Mouse (Mus musculus) forebrain, embryonic 13.5 days (tissue): ENCODE data around the gene 1700003E16Rik. TPM values are rescaled to one million over a fixed set of nuclear protein-coding genes. Genes with fewer than 3 reads are reported as not detected.

Source experiments
- ATAC-seq: fragments of 200-750 bp; cut with Nextera tagmentation; 2 replicates; pipeline ENCODE4 v1.8.0; 2017
- H3K27ac ChIP-seq: fragments of 300-500 bp; sonication (generic); 2 replicates; pipeline ENCODE4 v1.5.1; 2015; ENCODE audit warnings: inconsistent platforms, mild to moderate bottlenecking, moderate library complexity
- H3K27me3 ChIP-seq: fragments of 300-500 bp; sonication (generic); 2 replicates; pipeline ENCODE4 v1.6.1; 2015; ENCODE audit warnings: mild to moderate bottlenecking, inconsistent platforms
- H3K36me3 ChIP-seq: fragments of 300-500 bp; sonication (generic); 2 replicates; pipeline ENCODE4 v1.6.1; 2015; ENCODE audit warnings: mild to moderate bottlenecking, inconsistent platforms; ENCODE audit not compliant: poor library complexity, severe bottlenecking
- H3K4me1 ChIP-seq: fragments of 300-500 bp; sonication (generic); 2 replicates; pipeline ENCODE4 v1.6.1; 2015; ENCODE audit warnings: inconsistent platforms
- H3K4me2 ChIP-seq: fragments of 300-500 bp; sonication (generic); 2 replicates; pipeline ENCODE4 v1.6.1; 2015; ENCODE audit warnings: inconsistent platforms, mild to moderate bottlenecking, moderate library complexity
- H3K4me3 ChIP-seq: fragments of 300-500 bp; sonication (generic); 2 replicates; pipeline ENCODE4 v1.5.1; 2015; ENCODE audit warnings: mild to moderate bottlenecking, inconsistent platforms
- H3K9ac ChIP-seq: fragments of 300-500 bp; sonication (generic); 2 replicates; pipeline ENCODE4 v1.6.1; 2015; ENCODE audit warnings: mild to moderate bottlenecking, inconsistent platforms
- H3K9me3 ChIP-seq: fragments of 300-500 bp; sonication (generic); replicated peaks from 2 replicates; pipeline ENCODE4 v1.6.1; 2016; ENCODE audit warnings: inconsistent platforms
- WGBS: fragments of 180-500 bp; shearing (Covaris S2); methylation state at CpG from one replicate; pipeline ENCODE4 v1.1.7; 2015; 5-methylcytosine and 5-hydroxymethylcytosine counted together
- polyA plus RNA-seq: library from polyadenylated mRNA; unstranded; fragments of >200 nt; fragmentation: Nextera tagmentation; extraction: Ambion mirVana; gene quantifications from 2 replicates; pipeline ENCODE4 v1.2.1, GENCODE M21; 2015

1700003E16Rik gene
- polyA plus RNA-seq, 1 experiment from 2014 or later, result 2.7 TPM

- Histone ChIP-seq H3K4me2 (no peak overlapping the region), H3K27me3 (peaks cover 25% of the 10 kb centered on the region), H3K9ac (no peak overlapping the region), H3K4me1 (peaks cover 32% of the 10 kb centered on the region), H3K36me3 (no peaks in the 10 kb centered on the region), H3K27ac (no peak overlapping the region), H3K9me3 (no peaks in the 10 kb centered on the region), H3K4me3 (no peak overlapping the region)
- 72% methylated on average over 3 of the region's 3 CpGs for WGBS
- no peak for ATAC-seq
Measured at GRCm38 (mm10) chr6:83134226-83134625, 22.0 kb upstream of the 1700003E16Rik start.

- no peaks in the 10 kb centered on the region for H3K36me3 ChIP-seq
- H3K4me3 ChIP-seq, result peak within 1 kb of the TSS; percentile 10; the same call in 1 of the 2 replicates
- H3K9ac ChIP-seq, result peak within 1 kb of the TSS; percentile 10; the same call in 1 of the 2 replicates
- ATAC-seq, result no peak
- peak within 1 kb of the TSS; percentile 67 for H3K4me2 ChIP-seq
- H3K9me3 ChIP-seq, result no peaks in the 10 kb centered on the region
- 58% methylated on average over 7 of the region's 7 CpGs for WGBS
- no peak within 1 kb of the TSS for H3K27ac ChIP-seq
- peaks cover 32% of the 10 kb centered on the region for H3K4me1 ChIP-seq
- H3K27me3 ChIP-seq, result peaks cover 25% of the 10 kb centered on the region
Measured at GRCm38 (mm10) chr6:83134951-83135513, 21.2 kb upstream of the 1700003E16Rik start, which contains the start of gene Rtkn. Gene Rtkn (plus strand): TSS chr6:83135463.

GRCm38 (mm10) chr6:83135571-83136161, 20.5 kb upstream of the 1700003E16Rik start:
- Histone ChIP-seq H3K27me3 (peaks cover 25% of the 10 kb centered on the region), H3K4me2 (peak overlapping the region; percentile 67), H3K9ac (peak overlapping the region; percentile 10; the same call in 1 of the 2 replicates), H3K36me3 (no peaks in the 10 kb centered on the region), H3K4me3 (peak overlapping the region; percentile 10; the same call in 1 of the 2 replicates), H3K4me1 (peaks cover 32% of the 10 kb centered on the region), H3K9me3 (no peaks in the 10 kb centered on the region), H3K27ac (no peak overlapping the region)
- 4% methylated on average over 35 of the region's 37 CpGs for WGBS
- ATAC-seq, result no peak

GRCm38 (mm10) chr6:83136291-83136880, 19.8 kb upstream of the 1700003E16Rik start:
- ATAC-seq, result no peak
- peak overlapping the region; percentile 41 for H3K4me3 ChIP-seq
- H3K9me3 ChIP-seq, result no peaks in the 10 kb centered on the region
- peaks cover 25% of the 10 kb centered on the region for H3K27me3 ChIP-seq
- peak overlapping the region; percentile 70 for H3K9ac ChIP-seq
- peak overlapping the region; percentile 78 for H3K27ac ChIP-seq
- H3K4me2 ChIP-seq, result peak overlapping the region; percentile 67
- peaks cover 32% of the 10 kb centered on the region for H3K4me1 ChIP-seq
- no peaks in the 10 kb centered on the region for H3K36me3 ChIP-seq
- 12% methylated on average over 5 of the region's 5 CpGs for WGBS

GRCm38 (mm10) chr6:83136881-83137575, 19.2 kb upstream of the 1700003E16Rik start:
- WGBS, result 0% methylated on average over 24 of the region's 26 CpGs
- H3K4me2 ChIP-seq, result peak overlapping the region; percentile 67
- peak overlapping the region; percentile 41 for H3K4me3 ChIP-seq
- ATAC-seq, result peak; percentile 72
- H3K27ac ChIP-seq, result peak overlapping the region; percentile 78
- H3K4me1 ChIP-seq, result peaks cover 36% of the 10 kb centered on the region
- H3K9ac ChIP-seq, result peak overlapping the region; percentile 70
- no peaks in the 10 kb centered on the region for H3K36me3 ChIP-seq
- H3K9me3 ChIP-seq, result no peaks in the 10 kb centered on the region
- peaks cover 26% of the 10 kb centered on the region for H3K27me3 ChIP-seq

- Histone ChIP-seq H3K36me3 (no peaks in the 10 kb centered on the region), H3K4me1 (peaks cover 41% of the 10 kb centered on the region), H3K27me3 (peaks cover 31% of the 10 kb centered on the region), H3K9ac (peak overlapping the region; percentile 70), H3K27ac (peak overlapping the region; percentile 78), H3K4me3 (peak overlapping the region; percentile 41), H3K4me2 (peak overlapping the region; percentile 67), H3K9me3 (no peaks in the 10 kb centered on the region)
- WGBS, result under 1% methylated on average over 12 of the region's 12 CpGs
- ATAC-seq, result peak; percentile 59
Measured at GRCm38 (mm10) chr6:83137576-83137950, 18.6 kb upstream of the 1700003E16Rik start.

GRCm38 (mm10) chr6:83138056-83138455, 18.1 kb upstream of the 1700003E16Rik start:
- peaks cover 32% of the 10 kb centered on the region for H3K27me3 ChIP-seq
- H3K9ac ChIP-seq, result peak overlapping the region; percentile 70
- WGBS, result 2% methylated on average over 11 of the region's 11 CpGs
- H3K4me1 ChIP-seq, result peaks cover 41% of the 10 kb centered on the region
- H3K4me2 ChIP-seq, result peak overlapping the region; percentile 67
- no peaks in the 10 kb centered on the region for H3K36me3 ChIP-seq
- H3K9me3 ChIP-seq, result no peaks in the 10 kb centered on the region
- H3K4me3 ChIP-seq, result peak overlapping the region; percentile 41
- peak overlapping the region; percentile 78 for H3K27ac ChIP-seq
- peak; percentile 10; the same call in 1 of the 2 replicates for ATAC-seq

GRCm38 (mm10) chr6:83140044-83140443, 16.2 kb upstream of the 1700003E16Rik start:
- no peak for ATAC-seq
- Histone ChIP-seq H3K9me3 (no peaks in the 10 kb centered on the region), H3K4me2 (no peak overlapping the region), H3K9ac (no peak overlapping the region), H3K27ac (no peak overlapping the region), H3K4me1 (peaks cover 41% of the 10 kb centered on the region), H3K27me3 (peaks cover 24% of the 10 kb centered on the region), H3K36me3 (no peaks in the 10 kb centered on the region), H3K4me3 (no peak overlapping the region)
- WGBS, result 93% methylated on average over 8 of the region's 8 CpGs

GRCm38 (mm10) chr6:83141636-83142035, 14.6 kb upstream of the 1700003E16Rik start:
- no peak for ATAC-seq
- no peaks in the 10 kb centered on the region for H3K36me3 ChIP-seq
- H3K9ac ChIP-seq, result peak overlapping the region; percentile 62
- H3K27me3 ChIP-seq, result peaks cover 8% of the 10 kb centered on the region
- peaks cover 30% of the 10 kb centered on the region for H3K4me1 ChIP-seq
- H3K27ac ChIP-seq, result no peak overlapping the region
- WGBS, result 31% methylated on average over 4 of the region's 4 CpGs
- no peaks in the 10 kb centered on the region for H3K9me3 ChIP-seq
- H3K4me2 ChIP-seq, result peak overlapping the region; percentile 65
- no peak overlapping the region for H3K4me3 ChIP-seq

- H3K9ac ChIP-seq, result peak overlapping the region; percentile 62
Measured at GRCm38 (mm10) chr6:83142211-83142731, 13.9 kb upstream of the 1700003E16Rik start.

GRCm38 (mm10) chr6:83142886-83143285, 13.3 kb upstream of the 1700003E16Rik start:
- no peak overlapping the region for H3K27ac ChIP-seq
- peak overlapping the region; percentile 65; the same call in 1 of the 2 replicates for H3K4me2 ChIP-seq
- WGBS, result 60% methylated on average over 11 of the region's 11 CpGs

More at GRCm38 (mm10) chr6:83142211-83142731, 13.9 kb upstream of the 1700003E16Rik start:
- no peak for ATAC-seq
- H3K4me3 ChIP-seq, result peak overlapping the region; percentile 34
- peak overlapping the region; percentile 65 for H3K4me2 ChIP-seq
- no peaks in the 10 kb centered on the region for H3K36me3 ChIP-seq
- H3K27me3 ChIP-seq, result peaks cover 7% of the 10 kb centered on the region
- H3K9me3 ChIP-seq, result no peaks in the 10 kb centered on the region
- no peak overlapping the region for H3K27ac ChIP-seq
- 4% methylated on average over 41 of the region's 41 CpGs for WGBS
- peaks cover 23% of the 10 kb centered on the region for H3K4me1 ChIP-seq

More at GRCm38 (mm10) chr6:83142886-83143285, 13.3 kb upstream of the 1700003E16Rik start:
- Histone ChIP-seq H3K27me3 (peaks cover 7% of the 10 kb centered on the region), H3K4me1 (peaks cover 17% of the 10 kb centered on the region), H3K4me3 (no peak overlapping the region), H3K9me3 (no peaks in the 10 kb centered on the region), H3K36me3 (0 out of 2 replicates have a peak, but pooled peaks cover under 1% of the 10 kb centered on the region), H3K9ac (no peak overlapping the region)
- ATAC-seq, result no peak
